Mouse (Mus musculus): ENCODE data around the gene Abcb5.

Abcb5 gene

DNA sequence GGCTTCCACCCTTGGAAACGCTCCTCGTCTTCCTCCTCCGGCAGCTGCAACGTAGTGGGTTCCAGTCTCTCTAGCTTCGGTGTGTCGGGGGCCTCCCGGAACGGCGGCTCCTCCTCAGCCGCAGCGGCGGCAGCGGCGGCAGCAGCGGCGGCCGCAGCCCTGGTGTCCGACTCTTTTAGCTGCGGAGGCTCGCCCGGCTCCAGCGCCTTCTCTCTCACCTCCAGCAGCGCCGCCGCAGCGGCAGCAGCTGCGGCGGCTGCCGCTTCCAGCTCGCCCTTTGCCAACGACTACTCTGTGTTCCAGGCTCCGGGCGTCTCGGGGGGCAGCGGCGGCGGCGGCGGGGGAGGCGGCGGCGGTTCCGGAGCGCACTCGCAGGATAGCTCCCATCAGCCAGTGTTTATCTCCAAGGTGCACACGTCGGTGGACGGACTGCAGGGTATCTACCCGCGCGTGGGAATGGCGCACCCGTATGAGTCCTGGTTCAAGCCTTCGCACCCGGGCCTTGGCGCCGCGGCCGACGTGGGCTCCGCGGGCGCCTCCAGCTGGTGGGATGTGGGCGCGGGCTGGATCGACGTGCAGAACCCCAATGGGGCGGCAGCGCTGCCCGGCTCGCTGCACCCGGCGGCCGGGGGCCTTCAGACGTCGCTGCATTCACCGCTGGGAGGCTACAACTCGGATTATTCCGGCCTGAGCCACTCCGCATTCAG is 117.6 kb downstream of the Abcb5 start:
- DNase-seq (ENCODE audit: extremely low read depth, low read depth, low spot score) = no peak

DNA sequence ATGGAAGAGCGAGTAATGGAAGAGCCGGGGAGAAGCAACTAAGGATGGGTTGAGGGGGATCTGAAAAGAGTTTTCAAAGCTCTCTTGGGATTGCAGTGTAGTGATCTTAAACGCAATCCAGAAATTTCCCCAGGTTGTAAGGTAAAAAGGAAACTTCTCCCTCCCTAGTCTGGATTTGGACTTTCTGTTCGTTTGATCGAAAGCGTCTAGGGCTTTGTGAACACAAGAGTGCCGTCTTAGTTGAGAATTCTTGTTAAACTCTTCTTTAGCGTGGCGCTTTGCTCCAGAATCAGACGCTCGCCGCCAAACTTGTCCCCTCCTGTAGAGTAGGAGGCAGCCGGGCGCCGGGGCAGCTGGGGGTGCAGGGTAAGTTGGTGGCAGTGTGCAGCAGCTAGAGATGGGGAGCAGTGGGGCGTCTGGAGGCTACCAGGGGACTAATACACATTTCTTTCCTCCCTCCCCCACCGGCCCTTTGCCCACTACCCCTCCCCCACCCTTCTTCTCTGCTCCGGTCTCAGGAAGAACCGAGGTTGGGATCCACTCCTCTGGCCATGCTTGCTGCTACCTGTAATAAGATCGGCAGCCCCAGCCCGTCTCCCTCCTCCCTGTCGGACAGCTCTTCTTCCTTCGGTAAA is 118.2 kb downstream of the Abcb5 start:
- DNase-seq (ENCODE audit: extremely low read depth, low read depth, low spot score) = no peak

DNA sequence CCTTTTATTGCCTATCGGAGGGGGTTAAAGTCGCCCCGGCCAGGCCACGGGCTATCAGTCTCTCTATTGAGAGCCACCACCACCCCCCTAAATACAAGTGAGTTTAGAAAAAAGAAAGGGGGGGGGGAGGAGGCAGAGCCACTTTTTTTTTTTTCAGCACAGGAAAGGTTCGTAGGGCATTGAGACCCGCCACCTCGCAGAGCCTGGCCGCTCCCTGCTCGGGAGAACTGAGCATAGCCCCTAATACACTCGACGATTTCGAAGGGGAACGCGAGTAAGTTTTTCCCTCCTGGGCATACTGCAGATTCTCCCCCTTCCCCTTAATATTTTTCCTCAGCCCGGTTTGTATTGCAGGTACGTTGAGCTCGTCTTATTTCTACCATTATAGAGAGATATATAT is 118.8 kb downstream of the Abcb5 start:
- no peak for DNase-seq (ENCODE audit: extremely low read depth, low read depth, low spot score)

DNA sequence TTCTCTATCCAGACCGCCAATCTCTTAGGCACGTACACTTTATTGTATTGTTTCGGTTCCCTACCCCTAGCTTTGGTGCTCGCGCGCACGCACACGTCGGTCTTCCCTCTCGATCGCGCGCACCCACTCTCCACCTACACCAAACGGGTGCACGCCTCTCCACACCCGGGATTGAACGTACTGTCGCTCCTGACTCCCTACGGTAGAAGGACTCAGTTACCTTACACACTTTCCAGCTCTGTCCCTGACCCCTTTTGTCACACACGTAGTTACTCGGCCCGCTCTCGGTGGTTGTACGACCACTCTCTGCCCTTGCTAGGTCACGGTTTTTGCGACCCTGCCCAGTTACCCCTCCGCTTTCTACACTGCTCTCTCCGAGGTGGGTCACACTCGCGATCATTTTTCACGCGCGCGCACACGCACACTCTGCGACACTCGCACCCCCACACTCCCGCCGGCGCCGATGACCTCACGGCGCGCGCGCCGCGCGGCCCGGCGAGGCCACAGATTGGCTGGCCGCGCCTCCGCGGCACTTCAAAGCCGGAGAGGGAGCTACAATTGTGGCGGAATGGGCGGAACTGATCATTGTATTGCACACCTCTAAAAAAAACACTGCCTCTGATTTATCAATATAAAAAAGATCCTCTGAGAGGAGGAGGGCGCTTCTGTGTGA is 119.4 kb downstream of the Abcb5 start:
- no peak for DNase-seq (ENCODE audit: extremely low read depth, low read depth, low spot score)

DNA sequence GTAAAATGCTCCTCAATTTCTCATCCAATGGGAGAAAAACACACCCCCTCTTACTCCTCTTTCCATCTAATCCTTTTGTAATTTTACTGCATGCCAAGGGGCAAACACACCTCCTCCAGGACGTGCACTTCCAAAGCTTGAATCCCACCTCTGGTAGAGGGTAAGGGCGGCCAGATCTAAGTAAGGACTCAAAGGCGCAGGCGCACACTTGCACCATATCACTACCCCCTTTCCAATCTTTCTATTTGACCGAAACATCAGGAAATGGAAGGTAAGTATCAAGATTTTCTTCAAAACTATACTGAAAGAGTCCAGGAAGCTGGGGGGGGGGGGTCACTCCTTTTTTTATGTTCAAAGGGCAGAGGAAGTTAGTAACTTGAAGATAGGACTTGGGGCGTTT is 120.0 kb downstream of the Abcb5 start, which contains the start of gene Sp8:
TSS of gene Sp8 (plus strand) at position 109 of the 400 bp plus-strand sequence.
- no peak for DNase-seq (ENCODE audit: extremely low read depth, low read depth, low spot score)

DNA sequence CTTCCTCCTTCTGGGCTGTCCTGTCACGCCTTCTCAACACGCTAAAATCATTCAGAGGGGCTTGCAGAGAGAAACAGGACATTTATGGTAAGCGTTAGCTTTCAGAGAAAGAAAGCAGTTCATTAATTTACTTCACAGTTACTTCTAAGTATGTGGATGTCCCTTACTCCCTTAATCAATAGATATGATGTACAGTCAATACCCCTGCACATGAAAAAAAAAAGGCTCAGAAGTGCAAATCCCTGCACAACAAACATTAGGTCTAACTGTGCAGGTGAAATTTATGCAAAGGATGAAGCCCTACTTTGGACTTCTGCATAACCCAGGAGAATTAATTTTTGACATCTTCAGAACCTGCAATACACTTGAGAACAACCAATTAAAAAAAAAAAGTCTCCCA is 120.9 kb downstream of the Abcb5 start:
- DNase-seq (ENCODE audit: extremely low read depth, low read depth, low spot score) = no peak

DNA sequence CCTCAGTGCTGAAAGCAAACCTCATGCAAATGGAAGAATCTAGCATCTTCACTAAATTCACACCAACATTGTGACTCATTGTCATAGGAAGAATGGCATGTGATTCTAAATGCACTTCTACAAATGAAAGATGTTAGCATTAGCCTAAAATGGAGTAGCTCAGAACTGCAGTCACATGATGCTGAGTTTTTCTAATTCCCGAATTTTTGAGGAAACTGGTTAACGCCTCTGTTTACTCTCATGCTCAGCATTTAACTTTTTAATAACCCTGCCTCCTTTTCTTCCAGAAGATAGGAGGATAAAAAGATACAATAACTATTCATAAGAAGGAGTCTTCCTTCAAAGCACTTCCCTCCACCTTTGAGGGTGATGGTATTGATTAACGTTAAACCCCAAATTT is 121.4 kb downstream of the Abcb5 start:
- DNase-seq (ENCODE audit: extremely low read depth, low read depth, low spot score) = no peak

DNA sequence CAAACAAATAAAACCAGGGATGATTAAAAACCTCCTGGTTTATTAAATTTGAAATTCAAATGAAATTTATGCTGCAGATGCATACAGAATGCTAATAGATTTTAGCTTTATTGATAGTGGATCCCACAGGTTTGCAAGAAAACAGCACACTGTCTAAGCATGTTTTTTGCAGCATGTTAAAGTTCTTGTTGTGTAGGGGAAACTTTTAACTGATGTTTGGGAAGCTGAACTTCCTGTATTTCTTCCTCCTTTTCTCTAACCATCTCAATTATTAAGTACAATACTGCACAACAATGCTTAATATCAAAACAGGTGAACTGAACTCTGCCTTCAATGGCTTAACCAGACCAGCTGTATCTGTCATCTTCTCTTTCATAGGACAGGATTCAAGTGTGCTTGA is 122.1 kb downstream of the Abcb5 start:
- DNase-seq (ENCODE audit: extremely low read depth, low read depth, low spot score) = no peak

DNA sequence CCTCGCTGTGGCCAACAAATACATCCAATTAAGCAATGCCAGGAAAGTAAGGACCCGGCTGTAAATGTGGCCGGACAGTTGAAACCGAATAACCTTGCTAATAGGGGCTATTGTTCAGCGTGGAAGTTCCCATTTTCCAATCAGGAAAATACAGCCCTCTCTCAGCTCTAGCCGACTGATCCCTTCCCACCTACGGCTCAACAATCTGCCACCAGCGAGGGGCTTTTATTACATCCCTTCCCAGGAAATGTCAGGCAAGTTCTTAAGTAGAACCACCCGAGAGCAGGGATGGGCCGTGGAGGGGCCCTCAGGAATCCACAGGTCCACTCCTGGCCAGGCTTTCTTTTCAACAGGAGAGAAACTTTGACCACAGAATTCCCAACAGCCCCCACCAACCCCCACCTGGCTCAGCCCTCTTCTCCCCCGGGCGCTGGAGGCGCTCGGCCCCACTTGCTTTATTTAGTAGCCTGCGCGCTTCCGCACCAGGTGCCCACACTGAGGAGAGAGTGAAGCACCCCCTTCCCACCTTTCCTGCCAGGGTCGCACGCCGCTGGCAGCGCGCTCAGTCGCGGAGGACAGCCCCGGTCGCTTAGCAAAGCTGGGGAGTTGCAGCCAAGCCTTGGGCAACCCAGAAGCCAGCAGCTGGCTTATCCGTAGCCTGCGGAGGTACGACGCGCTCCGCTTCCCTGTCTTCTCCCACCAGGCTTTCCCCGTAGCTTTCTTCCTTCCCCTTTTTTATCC is 123.4 kb downstream of the Abcb5 start:
- no peak for DNase-seq (ENCODE audit: extremely low read depth, low read depth, low spot score)

DNA sequence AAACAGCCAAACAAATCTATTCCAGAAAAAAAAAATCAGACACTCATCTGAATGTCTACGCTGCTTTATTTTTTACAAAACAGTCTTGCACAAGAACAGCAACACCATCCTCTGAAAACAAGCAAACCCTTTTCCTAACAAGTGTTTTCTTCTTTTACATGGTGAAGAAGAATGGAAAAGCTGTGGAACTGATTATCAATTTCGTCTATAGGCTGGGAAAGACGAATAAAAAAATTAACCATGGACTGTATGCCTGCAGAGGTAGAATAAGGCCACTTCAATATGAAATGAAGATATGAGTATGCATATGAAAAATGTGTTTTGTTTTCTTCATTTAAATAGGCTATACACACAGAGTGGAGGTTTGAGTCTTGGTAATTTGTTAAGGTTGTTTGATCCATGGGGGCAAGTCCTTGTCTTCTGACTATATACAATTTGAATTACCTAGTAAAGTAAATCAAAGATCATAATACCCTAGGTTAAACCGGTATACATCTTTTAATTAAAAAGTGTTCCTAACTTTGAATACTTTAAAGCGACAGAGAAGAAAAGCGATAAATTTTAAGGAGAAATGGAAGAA is 124.2 kb downstream of the Abcb5 start:
- DNase-seq (ENCODE audit: extremely low read depth, low read depth, low spot score) = no peak

DNA sequence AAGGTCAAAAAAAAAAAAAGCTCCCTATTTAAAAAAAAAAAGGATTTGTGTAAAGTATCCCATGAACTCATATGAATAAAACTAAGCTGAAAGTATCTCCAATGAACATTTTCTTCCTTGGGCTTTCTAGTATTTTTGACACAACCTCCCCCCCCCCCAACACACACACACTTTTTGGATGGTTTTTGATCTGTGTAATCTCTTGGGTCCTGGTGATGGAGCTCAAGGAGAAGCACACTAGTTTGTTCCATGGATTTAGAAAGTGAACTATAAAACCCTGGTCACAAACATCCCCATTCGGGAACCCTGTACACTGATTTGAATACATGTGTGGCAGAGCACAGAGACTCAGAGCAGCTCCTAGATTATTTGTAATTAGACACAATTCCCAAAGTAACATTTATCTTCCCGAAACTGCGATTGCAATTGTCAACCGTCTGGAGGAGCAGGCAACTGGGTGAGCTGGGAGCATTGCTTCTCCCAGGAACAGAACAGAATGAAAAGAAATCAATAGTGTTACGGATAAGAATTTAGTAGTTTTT is 124.8 kb downstream of the Abcb5 start:
- no peak for DNase-seq (ENCODE audit: extremely low read depth, low read depth, low spot score)

DNA sequence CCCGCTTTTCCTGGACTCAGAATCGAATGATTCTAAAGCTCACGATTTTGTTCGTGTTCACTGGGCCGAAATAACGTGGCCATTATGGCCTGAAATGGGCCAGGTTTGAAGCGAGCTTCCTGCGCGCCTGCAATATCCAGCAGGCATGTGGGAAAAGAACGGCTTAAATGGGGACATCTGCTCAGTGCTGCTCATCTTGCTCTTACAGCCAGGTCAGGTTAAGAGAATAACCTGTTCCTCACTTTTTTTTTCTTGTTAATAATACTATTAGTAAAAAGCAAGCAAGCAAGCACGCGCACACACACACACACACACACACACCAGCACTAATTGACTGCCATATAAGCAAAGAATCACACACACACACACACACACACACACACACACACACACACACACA is 125.4 kb downstream of the Abcb5 start:
- DNase-seq (ENCODE audit: extremely low read depth, low read depth, low spot score) = no peak

DNA sequence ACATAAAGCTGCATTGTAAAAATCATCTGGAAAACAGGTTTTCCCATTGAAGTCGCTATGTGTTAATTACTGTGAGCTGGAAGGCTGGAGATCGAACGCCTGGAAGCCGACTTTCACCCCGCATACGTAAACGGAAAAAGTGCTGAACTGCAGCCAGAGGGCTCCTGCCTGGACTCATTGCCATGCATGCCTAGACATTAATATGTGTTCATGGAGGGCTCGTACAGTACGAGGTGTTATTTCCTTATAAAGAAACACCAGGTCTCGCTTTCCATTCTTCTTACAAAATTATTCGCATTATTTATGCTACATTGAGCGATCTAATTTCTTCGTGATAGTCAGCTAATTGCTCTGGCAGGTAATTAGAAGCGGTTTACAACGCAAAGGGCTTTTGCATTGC is 125.9 kb downstream of the Abcb5 start:
- no peak for DNase-seq (ENCODE audit: extremely low read depth, low read depth, low spot score)

DNA sequence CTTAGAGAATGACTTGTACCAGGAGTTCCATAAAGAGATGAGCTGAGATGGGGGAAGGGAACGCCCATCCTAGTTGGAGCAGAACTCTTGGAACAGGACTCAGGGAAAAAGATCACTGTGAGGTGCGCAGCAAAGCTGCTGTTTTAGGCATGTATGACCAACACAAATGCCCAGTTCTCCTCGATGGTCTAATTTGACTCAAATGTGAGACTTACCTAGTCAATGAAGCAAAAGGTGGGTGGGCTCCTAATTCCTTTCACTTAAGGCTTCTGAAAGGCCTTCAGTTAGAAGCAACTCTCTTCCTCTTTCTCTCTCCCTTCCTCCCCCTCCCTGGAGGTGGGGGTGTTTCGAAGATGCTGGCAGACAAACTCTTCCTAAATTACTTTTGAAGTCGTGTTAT is 126.8 kb downstream of the Abcb5 start:
- DNase-seq (ENCODE audit: extremely low read depth, low read depth, low spot score) = no peak

DNA sequence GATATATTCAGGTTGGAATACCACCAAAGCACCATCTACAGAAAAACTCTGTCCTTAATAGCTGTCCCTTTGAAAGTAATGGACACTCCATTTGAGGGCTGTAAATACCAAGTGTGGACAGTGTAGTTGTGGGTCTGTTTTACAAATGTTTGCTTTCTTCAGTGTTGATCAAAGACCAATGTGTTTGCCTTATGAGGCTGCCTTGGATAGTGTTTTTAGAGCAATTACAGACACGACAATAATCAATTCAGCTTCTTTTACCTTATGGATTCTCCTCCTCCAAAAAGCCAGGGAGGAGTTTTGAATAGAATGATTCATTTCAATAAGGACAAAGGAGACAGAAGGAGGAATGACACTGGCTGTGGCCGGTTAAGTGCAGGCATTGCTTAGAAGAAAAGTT is 128.0 kb downstream of the Abcb5 start:
- DNase-seq (ENCODE audit: extremely low read depth, low read depth, low spot score) = no peak

DNA sequence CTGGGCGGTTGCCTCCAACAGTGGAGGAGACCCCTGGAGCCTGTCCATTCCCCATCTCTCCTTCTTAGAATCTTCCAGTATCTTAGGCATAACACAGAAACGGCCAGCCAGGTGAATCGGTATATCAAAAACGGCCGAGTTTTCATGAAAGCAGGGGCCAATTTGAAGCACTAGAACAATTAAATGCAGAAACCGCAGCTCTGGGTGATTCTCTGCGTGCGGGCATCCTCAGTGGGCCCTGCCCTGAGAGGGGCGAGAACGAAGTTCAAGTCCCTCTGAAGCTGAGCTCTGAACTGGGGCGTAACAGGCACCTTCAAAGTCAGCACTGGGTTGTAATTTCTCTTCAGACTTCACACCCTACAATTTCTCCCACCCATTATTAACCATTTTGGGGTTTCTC is 128.9 kb downstream of the Abcb5 start:
- no peak for DNase-seq (ENCODE audit: extremely low read depth, low read depth, low spot score)

DNA sequence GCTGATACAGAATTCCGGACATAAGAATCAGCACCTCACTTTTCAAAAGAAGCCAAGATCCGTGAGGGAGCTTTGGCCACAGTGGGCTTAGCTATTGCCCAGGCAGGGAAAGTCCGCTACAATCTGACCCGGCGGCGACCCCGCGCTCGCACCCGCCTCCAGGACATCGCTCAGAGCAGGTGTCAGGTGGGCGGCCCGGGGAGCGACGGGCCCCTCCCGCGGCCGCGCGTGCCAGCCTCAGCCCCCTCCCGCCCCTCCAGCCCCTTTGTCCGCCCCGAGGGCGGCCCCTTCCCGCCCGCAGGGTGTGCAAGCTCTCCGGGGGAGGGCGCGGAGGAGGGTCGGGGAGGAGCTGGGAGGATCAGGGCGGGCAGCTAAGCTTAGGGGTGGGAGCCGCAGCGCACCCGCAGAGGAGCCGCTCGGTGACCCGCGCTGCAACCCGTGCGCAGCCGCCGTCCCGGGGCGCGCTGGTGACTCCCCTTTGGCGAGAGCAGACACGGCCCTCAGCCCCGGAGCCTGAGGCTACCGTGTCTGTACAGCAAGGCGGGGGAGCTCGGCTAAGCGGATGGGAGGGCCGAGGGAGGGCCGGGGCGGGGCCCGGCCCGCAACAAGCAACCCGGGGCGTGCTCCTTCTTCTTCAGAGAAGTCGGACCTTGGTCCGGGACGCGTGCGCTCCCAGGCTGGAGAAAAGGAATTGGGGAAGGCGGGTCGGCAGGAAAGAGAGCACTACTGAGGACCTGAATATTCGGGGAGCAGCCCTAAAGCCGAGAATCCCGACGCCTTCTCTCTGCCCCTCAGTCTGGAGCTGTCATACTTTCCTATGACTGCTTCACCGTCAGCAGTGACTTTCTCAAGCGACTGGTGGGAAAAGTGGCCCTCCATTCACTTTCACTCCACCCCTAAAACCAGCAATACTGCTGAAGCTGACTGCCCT is 129.5 kb downstream of the Abcb5 start:
- no peak for DNase-seq (ENCODE audit: extremely low read depth, low read depth, low spot score)

DNA sequence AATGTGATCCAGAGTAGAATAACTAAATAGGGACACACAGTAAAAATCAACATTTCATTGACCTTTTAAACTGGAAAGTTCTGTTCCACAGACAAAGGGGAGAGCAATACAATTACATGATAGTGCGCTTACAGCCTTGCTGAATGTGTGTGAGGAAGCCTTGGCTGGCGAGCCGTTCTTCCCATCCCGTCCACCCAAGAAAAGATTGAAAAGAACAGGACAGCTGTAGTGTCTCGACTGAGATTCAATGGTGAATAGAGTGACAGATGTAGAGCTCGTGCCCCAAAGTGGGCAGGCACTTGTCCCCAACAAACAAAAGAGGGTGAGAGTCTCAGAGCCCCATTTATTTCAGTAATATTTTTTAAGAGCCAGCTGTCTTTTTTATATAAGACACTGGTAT is 136.3 kb downstream of the Abcb5 start:
- DNase-seq (ENCODE audit: extremely low read depth, low read depth, low spot score) = no peak

Measured in fat pad, adult 2 months (tissue).